Mouse (Mus musculus): ENCODE data around the gene Pygm.

Gene Pygm

DNA sequence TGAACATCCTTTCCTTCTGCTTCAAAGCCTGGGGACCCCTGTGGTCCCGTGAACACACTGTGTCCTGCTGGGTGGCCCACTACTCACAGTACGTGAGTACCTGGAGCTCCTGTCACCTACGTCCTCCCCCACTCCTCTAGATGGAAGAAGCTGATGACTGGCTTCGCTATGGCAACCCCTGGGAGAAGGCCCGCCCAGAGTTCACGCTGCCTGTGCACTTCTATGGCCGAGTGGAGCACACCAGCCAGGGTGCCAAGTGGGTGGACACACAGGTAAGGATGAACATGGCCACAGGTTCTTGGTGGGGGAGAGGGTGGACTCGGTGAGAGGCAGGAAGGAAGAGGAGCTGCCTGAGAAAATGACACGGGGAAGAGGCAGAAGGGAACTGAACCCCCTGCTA lies 2.0 kb downstream of the Pygm start:
- no peak for DNase-seq

DNA sequence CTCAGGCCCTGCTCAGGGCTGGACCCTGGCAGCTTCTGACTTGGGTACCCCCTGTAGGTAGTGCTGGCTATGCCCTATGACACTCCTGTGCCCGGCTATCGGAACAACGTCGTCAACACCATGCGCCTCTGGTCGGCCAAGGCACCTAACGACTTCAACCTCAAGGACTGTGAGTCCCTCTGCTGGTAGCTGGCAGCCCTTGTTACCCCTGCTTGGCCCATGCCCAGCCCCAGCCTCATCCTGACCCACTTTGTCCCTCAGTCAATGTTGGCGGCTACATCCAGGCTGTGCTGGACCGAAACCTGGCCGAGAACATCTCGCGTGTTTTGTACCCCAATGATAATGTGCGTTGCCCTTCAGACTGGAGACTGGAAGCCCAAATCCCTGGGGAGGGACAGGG lies 3.8 kb downstream of the Pygm start:
- peak; percentile 61 to 76 for DNase-seq

DNA sequence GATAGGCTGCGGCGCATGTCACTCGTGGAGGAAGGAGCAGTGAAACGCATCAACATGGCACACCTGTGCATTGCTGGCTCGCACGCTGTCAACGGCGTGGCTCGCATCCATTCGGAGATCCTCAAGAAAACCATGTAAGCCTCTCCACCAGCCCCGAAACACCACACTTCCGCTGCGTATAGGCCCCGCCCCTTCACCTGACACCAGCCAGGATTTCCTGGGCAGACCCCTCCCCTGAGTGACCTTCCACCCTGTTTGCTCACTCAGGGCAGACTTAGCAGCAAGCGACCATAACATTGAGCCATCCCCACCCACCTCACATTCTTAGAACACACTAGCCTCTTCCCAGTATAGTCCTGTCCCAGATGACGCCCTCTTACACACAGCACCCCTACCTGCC lies 5.6 kb downstream of the Pygm start:
- no peak for DNase-seq

DNA sequence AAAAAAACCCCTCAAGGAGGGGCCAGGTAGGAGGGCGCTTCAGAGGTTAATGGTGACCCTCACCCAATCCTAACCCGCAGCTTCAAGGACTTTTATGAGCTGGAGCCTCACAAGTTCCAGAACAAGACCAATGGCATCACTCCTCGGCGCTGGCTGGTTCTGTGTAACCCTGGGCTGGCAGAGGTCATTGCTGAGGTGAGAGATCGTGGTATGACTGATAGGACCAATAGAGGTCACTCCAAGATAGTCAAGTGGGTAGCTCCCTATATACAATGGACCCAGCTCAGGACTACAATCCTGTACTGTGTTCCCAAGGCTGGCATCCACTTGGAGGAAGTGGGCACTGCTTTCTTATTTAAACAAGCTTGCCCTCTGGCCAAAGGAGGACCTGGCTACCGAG lies 6.1 kb downstream of the Pygm start:
- no peak for DNase-seq

DNA sequence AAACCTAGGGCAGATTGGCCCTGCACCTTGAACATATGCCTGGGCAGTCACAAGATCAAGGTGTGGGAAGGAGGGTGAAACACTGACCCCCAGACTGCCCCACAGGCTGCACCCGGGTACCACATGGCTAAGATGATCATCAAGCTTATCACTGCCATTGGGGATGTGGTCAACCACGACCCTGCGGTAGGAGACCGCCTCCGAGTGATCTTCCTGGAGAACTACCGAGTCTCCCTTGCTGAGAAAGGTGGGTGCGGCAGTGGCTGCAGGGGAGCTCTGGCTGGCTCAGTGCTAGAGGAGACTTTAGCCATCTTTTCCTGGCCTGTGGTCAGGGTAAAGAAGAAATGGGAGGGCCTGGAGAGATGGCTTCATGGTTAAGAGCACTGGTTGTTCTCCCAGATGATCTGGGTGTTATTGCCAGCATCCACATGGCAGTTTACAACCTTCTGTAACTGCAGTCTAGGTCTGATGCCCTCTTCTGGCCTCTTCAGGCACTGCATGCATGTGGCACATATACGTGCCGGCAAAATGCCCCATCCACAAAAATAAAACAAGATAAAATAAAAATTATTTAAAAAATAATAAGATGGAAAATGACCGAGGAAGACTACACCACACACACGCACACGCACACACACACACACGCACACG lies 8.7 kb downstream of the Pygm start:
- peak in 1 of 2 experiments; percentile 34 for DNase-seq

DNA sequence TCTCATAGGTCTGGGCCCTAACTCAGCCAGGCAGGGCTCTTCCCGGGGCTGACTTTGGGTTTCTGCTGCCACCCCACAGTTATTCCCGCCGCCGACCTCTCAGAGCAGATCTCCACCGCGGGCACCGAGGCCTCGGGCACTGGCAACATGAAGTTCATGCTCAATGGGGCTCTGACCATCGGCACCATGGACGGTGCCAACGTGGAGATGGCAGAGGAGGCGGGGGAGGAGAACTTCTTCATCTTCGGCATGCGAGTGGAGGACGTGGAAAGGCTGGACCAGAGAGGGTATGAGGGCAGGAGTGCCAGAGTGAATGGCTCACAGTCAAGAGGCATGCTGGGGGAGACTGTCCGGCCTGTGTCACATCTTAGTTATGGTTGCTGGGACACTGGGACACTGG lies 9.4 kb downstream of the Pygm start:
- DNase-seq, result peak in 1 of 2 experiments; percentile 15

DNA sequence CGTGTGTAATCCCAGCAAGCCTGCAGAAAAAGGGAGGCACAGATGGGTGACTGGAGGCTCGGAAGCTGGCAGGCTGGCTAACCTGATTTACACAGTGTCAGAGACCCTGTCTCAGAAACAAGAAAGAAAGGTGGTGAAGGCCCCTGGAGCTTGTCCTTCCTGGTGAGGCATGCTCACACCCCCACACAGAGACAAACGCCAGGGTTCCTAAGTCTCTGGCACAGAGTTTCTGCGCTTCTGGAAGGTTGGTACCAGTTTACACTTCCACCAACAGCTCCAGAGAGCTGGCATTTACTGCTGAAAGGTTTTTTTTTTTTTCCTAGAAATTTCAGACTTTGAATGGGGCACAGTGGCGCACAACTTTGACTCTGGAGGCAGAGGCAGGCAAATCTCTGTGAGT lies 12.0 kb downstream of the Pygm start:
- DNase-seq, result no peak

DNA sequence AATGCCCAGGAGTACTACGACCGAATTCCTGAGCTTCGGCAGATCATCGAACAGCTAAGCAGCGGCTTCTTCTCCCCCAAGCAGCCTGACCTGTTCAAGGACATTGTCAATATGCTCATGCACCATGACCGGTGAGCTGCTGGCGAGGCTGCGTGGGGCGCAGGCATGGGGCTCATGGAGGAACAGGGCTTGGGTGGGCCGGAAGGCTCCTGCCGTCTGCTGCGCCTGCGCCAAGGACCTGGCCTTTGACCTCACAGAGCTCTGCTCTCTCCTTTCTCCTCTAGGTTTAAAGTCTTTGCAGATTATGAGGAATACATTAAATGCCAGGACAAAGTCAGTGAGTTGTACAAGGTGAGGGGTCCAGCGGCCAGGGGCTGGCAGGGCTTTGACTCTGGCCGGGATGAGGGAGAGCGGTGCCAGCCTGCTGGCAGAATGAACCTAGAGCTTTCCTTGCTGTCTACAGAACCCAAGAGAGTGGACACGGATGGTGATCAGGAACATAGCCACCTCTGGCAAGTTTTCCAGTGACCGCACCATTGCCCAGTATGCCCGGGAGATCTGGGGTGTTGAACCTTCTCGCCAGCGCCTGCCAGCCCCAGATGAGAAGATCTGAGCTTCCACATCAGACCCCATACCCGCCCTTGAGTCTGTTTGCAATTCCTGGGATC lies 13.5 kb downstream of the Pygm start:
- DNase-seq, result no peak

DNA sequence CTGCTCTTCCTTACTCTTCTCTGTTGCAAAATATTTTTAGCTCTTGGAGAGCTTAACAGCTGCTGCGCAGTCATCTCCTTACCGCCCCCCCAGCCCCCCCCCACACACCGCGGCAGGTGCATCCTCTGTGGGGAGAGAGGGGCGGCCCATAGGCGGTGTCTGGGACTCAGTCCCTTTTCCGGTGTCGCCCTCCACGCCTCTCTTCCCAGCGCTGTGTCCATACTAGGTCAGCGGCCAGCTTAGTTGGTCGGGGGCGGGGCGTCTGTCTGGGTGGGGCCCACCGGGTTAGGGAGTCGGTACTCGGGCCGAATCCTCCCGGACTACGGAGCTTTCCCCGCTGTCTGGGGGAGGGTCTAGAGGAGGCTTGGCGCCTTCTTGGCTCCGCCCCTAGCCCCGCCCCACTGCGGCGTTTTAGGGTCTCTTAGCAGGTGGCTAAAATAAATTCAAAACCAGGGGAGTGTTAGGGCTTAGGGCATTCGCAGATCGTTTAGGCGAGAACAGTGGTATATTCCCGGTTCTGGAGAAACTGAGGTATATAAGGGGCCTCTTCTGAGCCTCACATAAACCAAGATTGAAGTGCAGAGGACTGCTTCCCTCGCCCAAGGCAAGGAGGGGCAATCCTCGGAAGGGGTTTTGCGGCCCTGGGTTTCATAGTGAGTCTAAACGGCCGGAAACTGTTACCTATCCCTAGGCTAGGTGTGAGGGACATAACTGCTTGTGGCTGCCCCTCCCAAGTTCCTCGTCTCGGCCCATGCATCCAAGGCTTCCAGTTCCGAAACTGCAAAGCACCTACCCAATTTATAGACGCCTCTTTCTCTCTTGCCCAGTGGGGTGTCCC lies 14.5 kb downstream of the Pygm start:
- peak; percentile 56 to 75 for DNase-seq

DNA sequence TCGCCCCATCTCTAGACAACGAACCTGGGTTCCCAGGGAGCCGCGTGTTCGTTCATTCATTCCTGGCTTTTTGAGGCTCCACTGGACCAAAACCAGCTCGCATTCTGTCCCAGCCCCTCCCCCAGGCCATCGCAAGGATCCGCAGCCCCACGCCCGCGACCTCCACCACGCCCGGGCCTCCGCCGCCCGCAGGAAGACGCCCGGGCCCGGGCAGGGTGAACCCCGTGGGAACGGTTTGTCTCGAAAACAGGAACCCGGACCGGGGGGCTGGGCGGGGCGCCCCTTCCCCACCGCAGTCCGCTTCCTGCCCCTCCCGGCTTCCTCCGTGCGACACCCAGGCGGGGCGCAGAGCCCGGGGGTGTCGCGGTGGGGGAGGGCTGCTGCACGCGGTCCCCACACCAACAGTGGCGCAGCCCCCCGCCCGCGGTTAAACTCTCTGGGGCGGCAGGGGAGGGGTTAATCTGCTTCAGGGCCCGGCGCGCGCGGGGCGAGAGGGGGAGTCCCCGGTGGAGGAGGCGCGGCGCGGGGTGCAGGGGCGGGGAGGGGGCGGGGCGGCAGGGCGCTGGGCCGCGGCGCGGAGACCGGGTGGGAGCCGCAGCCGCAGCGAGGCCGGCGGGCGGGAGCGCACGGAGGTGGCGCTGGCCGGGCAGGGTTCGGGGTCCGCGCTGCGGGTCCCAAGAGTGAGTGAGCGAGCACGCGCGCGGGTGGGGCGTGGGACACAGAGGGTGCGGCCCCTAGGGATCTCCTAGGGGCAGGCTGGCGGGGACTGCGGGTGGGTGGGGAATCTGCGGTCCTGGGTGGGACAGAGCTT lies 15.3 kb downstream of the Pygm start, which contains the start of gene Rasgrp2:
Gene Rasgrp2 (plus strand): TSS at position 56 of the 811 bp plus-strand sequence.
- peak in 1 of 2 experiments; percentile 56 for DNase-seq

DNA sequence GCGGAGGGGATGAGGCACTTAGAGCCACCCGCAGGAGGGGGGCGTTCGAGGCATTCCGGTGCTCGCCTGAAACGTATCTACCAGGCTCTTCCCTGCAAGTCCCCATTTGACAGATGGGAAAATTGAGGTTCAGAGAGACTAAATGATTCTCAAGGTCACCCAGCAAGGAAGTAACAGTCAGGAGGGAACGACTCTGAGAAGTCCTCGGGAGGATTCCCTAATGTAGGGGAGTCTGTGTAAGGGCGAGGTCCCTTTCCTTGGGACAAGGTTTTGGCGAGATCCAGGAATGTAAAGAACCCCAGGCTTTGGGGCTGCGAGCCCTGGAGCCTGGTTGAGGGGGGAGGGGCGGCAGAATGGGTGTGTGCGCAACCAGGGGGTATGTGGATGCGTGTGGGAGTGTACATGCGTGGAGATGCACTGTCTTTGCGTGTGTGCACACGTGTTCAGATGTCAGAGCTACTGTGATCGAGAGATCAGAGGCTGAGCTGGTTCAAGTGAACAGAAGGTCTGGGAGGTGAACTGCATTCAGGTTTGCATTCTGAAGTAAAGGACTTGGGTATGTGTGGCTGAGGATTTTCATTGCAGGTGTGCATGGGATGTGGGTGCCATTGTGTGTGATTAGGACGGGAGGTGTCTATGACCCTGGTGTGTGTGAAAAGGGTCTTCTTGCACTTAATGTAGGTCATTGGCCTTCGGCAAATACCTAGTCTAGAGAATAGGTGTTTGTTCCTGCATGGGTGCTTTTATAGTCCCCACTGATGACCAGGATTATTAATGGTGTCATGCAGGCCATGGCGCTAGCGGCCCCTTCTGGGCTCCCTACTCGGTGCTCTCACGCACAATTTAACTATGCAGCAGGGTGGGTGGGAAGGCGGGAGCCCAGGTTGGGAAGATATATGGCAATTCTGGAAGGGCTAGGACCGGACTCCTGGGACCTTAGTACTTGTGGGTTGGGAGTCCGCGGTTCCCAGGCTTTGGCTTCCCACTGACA lies 16.2 kb downstream of the Pygm start:
- peak in 1 of 2 experiments; percentile 23 for DNase-seq

DNA sequence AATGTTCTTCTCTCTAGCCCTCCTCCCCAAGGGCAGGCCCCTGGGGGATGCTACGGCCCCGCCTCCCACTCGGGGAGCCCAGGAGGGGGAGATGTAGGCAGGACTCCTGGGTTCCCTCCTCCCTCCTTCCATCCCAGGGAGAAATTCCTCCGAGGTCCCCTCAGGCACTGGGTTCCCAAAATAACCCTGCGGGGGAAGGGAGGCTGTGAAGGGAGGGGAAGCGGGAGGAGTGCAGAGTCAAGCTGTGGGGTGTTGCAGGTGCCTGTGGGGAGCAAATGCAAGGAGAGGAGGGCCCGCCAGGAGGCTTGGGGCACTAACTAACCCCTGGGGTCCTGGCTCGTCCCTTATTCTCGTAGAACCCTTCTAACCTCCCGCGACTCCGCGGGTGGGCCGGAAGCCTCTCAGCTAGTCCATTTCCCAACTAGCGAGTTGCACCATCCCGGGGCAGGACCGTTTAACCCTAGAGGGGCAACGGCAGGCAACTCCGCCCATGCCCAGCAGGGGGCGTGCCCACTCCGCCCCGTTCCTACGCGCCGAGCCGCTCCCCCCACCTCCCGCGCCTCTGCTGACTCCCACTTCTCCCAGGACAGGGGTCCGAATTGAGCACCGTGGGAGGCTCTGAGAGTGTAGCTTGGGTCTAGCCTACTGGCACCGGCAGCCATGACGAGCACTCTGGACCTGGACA lies 17.1 kb downstream of the Pygm start:
- peak; percentile 77 to 84 for DNase-seq

DNA sequence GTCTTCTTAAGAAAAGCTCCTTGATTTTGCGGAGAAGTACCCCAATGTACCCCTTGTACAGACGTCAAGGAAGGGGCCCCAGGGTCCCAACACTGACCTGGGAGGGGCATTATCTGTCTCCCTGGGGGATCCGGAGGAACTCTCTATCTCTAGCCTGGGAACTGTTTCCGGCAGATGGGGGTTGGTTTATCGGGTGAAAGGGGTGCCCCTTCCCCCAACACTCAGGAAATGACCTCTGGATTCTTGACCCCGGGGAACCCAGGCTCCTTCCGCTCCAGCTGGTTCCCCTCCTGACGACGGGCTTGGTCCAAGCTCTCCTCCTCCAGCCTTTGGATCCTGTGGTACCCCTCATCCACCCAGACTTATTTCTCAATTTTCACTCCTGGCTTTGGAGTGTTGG lies 17.8 kb downstream of the Pygm start:
- no peak for DNase-seq

DNA sequence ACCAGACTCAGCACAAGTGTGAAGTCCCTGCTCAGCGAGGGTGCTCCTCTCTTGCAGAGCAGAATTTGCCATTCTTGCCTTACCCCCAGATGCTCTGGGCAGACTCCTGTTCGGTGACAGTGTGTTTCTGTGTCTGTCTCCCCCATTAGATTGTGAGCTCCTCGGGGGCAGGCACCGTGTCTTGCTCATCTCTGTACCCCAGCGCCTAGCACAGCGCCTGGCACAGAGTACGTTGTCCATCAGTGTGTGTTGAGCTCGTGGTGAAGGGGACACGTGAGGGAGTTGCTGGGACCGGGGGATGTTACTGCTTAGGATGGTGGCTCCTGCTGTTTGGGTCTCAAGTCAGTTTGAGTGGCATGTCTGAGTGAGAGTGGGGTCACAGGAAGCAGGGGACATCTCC lies 19.7 kb downstream of the Pygm start:
- no peak for DNase-seq

DNA sequence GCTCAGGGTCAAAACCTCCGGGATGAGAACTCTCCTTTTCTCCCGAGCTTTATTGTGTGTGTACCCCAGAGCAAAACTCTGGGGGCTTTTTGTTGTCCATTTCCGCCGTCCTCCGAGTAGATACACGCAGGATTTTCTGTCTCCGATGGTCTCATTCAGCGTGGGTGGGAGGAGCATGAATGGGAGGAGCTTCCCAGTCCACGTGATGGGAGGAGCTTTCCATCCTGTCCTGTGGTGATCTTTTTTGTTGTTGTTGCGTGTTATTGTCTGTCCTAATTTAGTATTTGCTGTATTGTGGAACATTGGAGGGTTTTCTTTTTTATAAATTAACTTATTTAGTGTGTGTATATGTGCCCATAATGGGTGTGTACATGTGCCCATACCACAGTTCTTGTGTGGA lies 21.2 kb downstream of the Pygm start:
- no peak for DNase-seq

DNA sequence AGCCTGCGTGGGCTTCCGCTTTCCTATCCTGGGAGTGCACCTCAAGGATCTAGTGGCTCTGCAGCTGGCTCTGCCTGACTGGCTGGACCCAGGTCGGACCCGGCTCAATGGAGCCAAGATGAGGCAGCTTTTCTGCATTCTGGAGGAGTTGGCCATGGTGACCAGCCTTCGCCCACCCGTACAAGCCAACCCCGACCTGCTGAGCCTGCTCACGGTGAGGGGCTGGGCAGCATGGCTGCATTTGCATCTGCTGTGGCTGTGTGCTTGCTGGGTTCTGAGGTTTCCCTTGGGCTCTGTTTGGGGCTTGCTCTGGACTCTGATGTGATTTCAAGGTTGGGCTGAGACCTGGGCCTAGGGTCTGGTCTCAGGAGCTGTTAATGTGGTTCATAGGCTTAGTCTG lies 22.9 kb downstream of the Pygm start:
- DNase-seq, result no peak

DNA sequence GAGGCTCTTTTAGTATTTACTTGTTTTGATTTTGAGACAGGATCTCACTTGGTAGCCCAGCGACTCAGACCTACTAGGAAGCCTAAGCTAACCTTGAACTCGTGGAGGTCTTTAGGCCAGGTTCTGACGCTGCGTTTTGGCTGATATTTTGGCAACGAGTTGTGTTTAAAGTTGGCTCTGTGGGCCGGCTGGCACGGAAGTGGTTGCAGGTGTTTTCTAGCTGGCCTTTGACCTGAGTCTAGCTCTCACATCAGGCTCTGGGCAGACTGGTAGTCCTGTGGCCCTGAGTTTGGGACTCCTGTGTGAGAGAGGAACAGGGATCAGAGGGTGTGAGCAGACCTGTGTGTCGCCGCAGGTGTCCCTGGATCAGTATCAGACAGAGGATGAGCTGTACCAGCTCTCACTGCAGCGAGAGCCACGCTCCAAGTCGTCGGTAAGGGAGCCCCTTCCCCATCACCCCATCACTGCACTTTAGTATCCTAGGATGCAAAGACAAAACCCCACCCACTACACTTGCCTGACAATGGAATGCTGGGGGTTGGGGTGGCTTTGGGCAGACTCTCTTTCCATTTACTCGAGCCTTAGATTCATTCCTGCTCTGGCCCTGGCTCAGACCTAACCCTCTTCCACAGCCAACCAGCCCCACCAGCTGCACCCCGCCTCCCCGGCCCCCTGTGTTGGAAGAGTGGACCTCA lies 23.8 kb downstream of the Pygm start:
- no peak for DNase-seq

DNA sequence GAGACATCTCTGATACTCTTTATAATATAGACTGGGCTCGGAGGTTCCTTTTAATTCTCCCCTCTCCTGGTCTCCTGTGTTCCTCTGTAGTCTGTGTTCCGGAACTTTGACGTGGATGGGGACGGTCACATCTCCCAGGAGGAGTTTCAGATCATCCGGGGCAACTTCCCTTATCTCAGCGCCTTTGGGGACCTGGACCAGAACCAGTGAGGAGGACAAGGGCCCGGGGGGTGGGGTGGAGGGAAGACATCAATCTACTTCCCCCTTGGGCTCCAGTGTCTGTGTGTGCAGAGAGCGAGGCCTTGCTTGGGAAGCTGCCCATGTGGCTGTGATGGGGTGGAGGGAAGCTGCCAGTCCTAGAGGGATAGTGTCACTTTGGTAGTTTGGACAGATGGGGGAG lies 24.6 kb downstream of the Pygm start:
- peak in 1 of 2 experiments; percentile 28 for DNase-seq

DNA sequence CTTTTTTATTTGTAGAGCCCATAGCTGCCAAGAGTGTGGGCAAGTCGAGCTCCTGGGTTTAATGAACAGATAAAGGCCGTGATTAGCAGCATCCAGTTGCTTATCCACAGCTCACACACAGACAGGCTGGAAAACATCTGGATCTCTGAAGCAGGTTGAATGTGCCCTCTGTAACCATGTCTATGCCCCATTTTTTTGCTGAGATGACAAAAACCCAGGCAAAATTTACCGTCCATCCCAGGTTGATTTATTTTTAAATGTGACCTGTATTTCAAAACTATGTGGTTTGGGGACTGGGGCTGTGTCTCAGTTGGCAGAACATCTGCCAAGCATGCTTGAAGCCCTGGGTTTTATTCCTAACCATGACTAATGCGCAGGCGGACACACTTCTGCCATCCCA lies 25.0 kb downstream of the Pygm start:
- no peak for DNase-seq

DNA sequence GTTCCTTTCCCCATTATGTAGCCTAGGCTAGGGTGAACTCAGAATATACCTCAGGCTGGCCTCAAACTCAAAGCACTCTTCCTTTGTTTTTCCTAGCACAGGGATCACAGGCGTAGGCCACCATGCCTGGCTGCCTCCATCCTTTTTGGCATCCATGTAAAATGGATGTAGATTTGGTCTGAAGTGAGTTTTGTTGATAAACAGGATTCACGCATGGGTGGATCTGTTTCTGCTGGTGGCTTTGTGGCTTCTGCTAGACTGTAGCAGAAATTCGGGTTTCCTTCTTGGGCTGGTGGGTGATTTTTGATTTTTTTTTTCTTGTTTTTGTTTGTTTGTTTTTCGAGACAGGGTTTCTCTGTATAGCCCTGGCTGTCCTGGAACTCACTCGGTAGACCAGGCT lies 25.7 kb downstream of the Pygm start:
- no peak for DNase-seq
